Mouse (Mus musculus) hindbrain, embryonic 10.5 days (tissue): Measurements from ENCODE around the gene Fmnl3. TPM values are rescaled to one million over a fixed set of nuclear protein-coding genes. Genes with fewer than 3 reads are reported as not detected.
"Not testable (repeated sequence)": the region's sequence is repeated elsewhere in the genome, so short reads cannot be mapped to it uniquely, and the experiment has no call there.

ENCODE experiments used
- DNase-seq: peaks from one replicate; pipeline ENCODE4 v3.0.0-alpha.2; 2017; ENCODE audit warnings: low spot score
- H3K27ac ChIP-seq: fragments of 300-500 bp; sonication (generic); 2 replicates; pipeline ENCODE4 v1.5.1; 2016; ENCODE audit warnings: mild to moderate bottlenecking, moderate library complexity
- H3K27me3 ChIP-seq: fragments of 300-500 bp; sonication (generic); 2 replicates; pipeline ENCODE4 v1.6.1; 2016; ENCODE audit warnings: mild to moderate bottlenecking; ENCODE audit not compliant: poor library complexity, insufficient read depth, severe bottlenecking
- H3K36me3 ChIP-seq: fragments of 300-500 bp; sonication (generic); 2 replicates; pipeline ENCODE4 v1.6.1; 2016; ENCODE audit warnings: mild to moderate bottlenecking, moderate library complexity
- H3K4me1 ChIP-seq: fragments of 300-500 bp; sonication (generic); replicated peaks from 2 replicates; pipeline ENCODE4 v1.6.1; 2016; ENCODE audit warnings: mild to moderate bottlenecking
- H3K4me3 ChIP-seq: fragments of 300-500 bp; sonication (generic); 2 replicates; pipeline ENCODE4 v1.5.1; 2016; ENCODE audit warnings: mild to moderate bottlenecking, moderate library complexity
- H3K9me3 ChIP-seq: fragments of 300-500 bp; sonication (generic); 2 replicates; pipeline ENCODE4 v1.6.1; 2016; ENCODE audit warnings: mild to moderate bottlenecking, moderate library complexity
- WGBS: fragments of 180-500 bp; shearing (Covaris S2); methylation state at CpG from one replicate; pipeline ENCODE4 v1.1.7; 2016; 5-methylcytosine and 5-hydroxymethylcytosine counted together
- polyA plus RNA-seq: library from polyadenylated mRNA; unstranded; fragments of >200 nt; fragmentation: Nextera tagmentation; extraction: Ambion mirVana; gene quantifications from 2 replicates; pipeline ENCODE4 v1.2.1, GENCODE M21; 2016

Gene Fmnl3
- polyA plus RNA-seq, 1 experiment from 2014 or later, result 10.7 TPM

DNA sequence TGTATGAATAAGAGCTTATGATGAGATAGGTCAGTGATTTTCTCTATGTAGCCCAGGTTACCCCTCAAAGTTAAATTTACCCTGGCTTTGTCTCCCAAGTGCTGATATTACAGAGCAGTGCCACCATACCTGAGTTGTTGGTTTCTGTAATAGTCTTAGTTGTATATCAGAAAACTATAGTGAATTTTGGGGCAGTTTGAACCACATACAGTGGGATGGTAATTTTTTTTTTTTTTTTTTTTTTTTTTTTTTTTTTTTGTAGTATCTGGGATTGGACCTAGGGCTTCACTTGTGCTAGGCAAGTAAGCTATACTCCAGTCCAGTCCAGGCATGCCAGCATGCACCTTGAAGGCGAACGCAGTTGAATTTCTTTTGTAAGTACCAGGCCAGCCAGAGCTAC is 27.3 kb upstream of the Fmnl3 start:
- no peak for DNase-seq
- Histone ChIP-seq H3K4me1 (peaks cover 51% of the 10 kb centered on the region), H3K9me3 (no peaks in the 10 kb centered on the region), H3K36me3 (peaks cover 28% of the 10 kb centered on the region), H3K4me3 (no peak overlapping the region), H3K27ac (no peak overlapping the region), H3K27me3 (no peaks in the 10 kb centered on the region)
- WGBS, result 96% methylated on average over 2 of the region's 2 CpGs

DNA sequence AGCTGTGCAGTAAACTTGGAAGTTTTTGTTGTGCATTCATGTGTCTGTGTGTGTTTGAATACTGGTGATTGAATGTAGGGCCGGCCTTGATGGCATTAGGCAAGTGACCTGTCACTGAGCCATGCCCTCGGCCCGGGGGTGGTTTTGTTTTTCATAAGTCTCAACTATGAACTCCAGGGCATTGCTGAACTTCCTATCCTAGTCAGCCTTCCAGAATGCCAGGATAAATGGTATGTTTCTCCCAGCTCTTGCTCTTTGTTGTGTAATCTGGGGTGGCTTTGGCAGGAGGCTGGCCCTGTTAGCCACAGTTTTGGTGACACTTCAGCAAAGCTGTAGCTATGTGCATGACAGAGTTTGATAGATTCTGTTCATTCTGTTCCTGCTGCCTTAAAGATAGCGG is 26.6 kb upstream of the Fmnl3 start:
- Histone ChIP-seq H3K4me3 (no peak overlapping the region), H3K27me3 (no peaks in the 10 kb centered on the region), H3K4me1 (peaks cover 57% of the 10 kb centered on the region), H3K36me3 (peaks cover 20% of the 10 kb centered on the region), H3K27ac (no peak overlapping the region), H3K9me3 (no peaks in the 10 kb centered on the region)
- WGBS, result 83% methylated on average over 4 of the region's 4 CpGs
- no peak for DNase-seq

DNA sequence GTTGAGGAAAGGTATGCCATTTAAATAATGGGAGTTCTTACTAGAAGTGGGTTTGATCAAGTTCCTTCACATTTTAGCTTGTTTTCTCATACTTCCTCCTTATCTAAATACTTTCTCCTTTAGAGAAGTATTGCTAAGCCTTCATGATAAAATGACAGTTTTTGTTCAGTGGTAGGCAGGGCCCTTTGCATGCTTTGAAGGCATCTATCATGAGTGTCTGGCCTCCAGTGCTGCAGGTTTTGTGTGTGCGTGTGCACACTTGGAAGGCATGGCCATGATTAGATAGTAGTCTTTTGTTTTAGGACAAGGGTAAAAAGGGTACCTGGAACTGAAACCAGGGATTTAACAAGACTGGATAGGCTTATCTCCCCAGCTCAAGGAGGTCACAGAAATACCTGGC is 26.2 kb upstream of the Fmnl3 start:
- Histone ChIP-seq H3K36me3 (peaks cover 17% of the 10 kb centered on the region), H3K27me3 (no peaks in the 10 kb centered on the region), H3K9me3 (no peaks in the 10 kb centered on the region), H3K27ac (no peak overlapping the region), H3K4me3 (no peak overlapping the region), H3K4me1 (peaks cover 61% of the 10 kb centered on the region)
- DNase-seq, result no peak
- WGBS, result 83% methylated on average over 1 of the region's 1 CpGs

DNA sequence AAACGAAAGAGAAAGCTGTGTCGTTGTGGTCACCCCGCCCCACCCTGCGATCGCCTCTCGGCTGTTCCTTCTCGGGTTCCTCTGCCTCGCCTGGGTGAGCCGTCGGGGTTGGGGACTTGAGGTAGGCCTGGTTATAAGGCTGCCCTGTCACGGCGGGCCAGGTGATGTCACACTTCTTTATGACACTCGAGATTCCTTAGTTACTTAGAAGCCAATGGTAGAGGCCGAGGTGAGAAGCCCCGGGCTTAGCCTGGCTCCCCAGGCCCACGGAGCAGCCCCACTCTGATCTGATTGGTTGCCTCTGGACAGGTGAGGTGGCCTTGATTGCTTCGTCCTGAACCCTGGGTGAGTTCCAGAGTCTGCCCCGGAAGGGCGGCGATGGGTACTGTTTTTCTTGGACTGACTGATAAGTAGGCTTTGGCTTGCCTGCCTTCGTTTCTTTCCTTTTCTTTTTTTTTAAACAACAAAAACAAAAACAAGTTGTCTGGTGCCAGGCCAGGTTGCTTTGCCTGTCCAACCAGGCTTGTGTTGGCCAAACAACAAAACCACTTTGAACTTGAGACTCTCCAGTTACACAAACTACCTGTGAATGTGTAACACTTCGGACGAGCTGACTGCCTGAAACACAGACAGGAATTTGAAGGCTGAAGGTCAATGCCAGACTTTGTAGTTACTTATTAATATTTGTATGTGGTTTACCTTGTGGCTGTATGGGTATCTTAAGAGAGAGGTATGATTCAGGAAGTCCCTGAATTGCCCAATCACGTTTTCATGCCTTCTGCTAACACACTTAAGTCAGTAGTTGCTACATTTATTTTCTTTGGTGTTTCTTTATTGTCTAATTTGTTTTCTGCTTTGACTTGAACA is 23.3 kb upstream of the Fmnl3 start:
- no peak for DNase-seq
- Histone ChIP-seq H3K9me3 (no peaks in the 10 kb centered on the region), H3K27ac (peak overlapping the region; percentile 95), H3K36me3 (no peaks in the 10 kb centered on the region), H3K4me1 (peaks cover 53% of the 10 kb centered on the region), H3K27me3 (no peaks in the 10 kb centered on the region), H3K4me3 (peak overlapping the region; percentile 76)
- 13% methylated on average over 24 of the region's 24 CpGs for WGBS

DNA sequence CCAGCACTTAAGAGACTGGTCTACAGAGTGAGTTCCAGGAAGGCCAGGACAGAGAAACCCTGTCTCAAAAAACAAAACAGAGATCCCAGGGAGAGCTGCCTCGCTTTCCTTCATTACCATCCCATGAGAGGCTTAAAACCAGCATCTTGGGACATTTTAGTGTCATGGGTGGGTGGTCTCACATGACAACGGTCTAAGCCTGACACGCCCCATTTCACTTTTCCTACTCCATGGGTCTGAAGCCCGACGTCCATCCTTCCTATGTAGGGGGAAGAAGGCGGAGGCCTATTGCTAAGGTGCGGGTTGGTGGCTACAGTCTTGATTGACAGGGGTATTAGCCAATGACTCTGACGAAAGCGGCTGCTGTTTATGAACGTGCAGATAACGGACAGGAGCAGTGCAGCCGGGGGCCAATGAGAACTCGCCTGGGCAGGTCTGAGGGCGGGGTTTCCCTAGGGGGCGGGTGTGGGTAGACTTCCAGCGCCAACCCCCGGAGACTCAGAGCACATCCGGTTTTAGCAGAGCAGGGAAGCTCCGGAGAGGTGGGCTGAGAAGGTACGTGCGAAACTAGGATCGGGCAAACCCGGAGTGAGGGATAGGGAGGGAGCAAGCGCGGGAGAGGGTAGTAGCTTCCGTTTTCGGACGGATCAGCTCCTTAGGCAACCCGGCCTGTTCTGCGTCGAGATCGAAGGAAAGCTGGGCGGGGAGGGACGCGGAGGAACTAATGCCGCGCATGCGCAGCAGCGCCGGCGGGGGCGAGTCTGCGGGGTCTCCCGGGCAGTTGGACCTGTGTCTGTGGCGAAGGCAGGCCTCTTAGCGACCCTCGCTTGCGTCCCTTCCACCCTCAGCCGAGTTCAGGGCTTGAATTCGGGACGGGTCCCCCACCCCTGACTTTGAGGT is 22.5 kb upstream of the Fmnl3 start, which contains the start of gene Tmbim6:
Tmbim6 (plus strand) TSS at position 397 of the 900 bp plus-strand sequence.
- peak within 1 kb of the TSS; percentile 95 for H3K27ac ChIP-seq
- H3K9me3 ChIP-seq, result no peaks in the 10 kb centered on the region
- H3K36me3 ChIP-seq, result no peaks in the 10 kb centered on the region
- under 1% methylated on average over 51 of the region's 51 CpGs for WGBS
- H3K4me1 ChIP-seq, result peaks cover 49% of the 10 kb centered on the region
- DNase-seq, result peak; percentile 99
- peak within 1 kb of the TSS; percentile 76 for H3K4me3 ChIP-seq
- H3K27me3 ChIP-seq, result no peaks in the 10 kb centered on the region

DNA sequence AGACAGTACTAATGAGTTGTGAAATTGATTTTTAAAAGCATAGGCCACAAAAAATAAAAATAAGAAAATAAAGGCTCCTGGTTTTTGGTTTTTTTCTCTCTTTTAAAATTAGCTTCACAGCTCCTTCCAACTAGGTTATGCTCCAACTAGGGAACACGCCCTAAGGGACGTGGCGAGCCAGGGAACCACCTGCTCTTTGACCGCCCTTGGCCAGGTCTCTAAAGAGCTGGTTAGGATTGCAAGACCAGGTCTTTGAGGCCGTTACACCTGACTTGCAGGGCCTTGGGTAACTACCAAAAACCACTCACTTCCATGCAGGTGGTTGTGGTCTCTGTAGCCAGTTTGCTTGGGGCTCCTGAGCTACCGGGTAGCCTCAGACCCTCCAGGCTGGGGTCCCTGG is 21.7 kb upstream of the Fmnl3 start:
- DNase-seq, result no peak
- Histone ChIP-seq H3K4me1 (peaks cover 45% of the 10 kb centered on the region), H3K27ac (peak overlapping the region; percentile 95), H3K27me3 (no peaks in the 10 kb centered on the region), H3K36me3 (no peaks in the 10 kb centered on the region), H3K4me3 (peak overlapping the region; percentile 76), H3K9me3 (no peaks in the 10 kb centered on the region)
- WGBS, result 86% methylated on average over 6 of the region's 6 CpGs

DNA sequence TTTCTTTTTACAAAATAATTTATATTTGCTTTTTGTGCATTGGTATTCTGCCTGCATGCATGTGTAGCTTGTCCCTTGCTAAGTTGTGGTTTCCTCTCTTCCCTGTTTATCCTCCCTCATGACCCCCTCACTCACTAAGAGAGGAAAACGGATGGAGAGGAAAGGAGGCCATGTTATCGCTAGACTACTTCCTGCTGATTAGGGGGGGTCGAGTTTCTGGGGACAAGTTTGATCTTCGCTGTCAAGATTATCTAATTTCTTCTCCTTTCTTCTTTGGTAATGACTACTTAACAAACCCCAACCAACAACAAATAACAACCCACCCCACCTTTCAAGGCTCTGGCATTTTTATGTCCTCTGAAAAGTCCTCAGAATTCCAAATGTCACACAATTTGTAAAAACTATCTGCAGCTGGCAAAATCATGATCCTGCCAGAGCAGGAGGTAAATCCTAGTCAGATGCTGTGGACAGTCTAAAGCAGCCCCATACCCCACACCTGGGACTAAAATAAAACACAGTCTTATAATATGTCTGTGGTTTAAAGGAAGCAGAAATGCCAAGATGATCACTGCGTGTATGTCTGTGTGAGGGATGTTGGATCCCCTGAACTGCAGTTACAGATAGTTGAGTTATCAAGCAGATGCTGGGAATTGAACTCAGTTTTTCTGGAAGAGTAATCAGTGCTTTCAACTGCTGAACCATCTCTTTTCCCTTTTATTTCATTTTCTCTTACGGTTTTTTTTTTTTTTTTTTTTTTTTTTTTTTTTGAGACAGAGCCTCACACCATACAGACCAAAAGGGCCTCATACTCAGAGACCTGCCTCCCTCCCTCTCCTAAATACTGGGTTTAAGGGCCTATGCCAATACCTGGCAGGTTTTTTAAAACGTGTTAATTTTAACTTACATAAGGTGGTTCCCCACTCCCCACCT is 20.5 kb upstream of the Fmnl3 start:
- Histone ChIP-seq H3K36me3 (no peaks in the 10 kb centered on the region), H3K4me3 (no peak overlapping the region), H3K27ac (no peak overlapping the region), H3K27me3 (no peaks in the 10 kb centered on the region), H3K4me1 (peaks cover 33% of the 10 kb centered on the region), H3K9me3 (no peaks in the 10 kb centered on the region)
- 74% methylated on average over 7 of the region's 7 CpGs for WGBS
- no peak for DNase-seq

DNA sequence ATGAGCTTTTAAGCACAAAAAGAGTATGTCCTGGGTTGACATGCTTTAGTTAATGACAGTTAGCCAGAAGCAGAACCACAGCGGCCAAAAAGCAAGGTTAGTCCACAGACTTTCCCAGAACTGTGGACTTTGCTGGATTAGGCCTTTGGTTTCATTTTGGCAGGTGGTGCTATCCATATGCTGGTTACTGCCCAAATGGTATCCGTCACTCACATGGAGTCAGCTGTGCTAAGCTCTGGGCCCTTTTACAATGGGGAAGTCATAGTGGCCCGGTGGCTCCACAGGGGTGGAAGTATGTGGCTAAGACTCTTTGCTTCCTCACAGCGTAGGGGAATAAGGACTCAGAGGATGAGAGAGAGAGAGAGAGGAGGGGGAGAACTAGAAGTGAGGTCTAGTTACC is 17.7 kb upstream of the Fmnl3 start:
- no peaks in the 10 kb centered on the region for H3K9me3 ChIP-seq
- H3K27ac ChIP-seq, result no peak overlapping the region
- no peak overlapping the region for H3K4me3 ChIP-seq
- WGBS, result 77% methylated on average over 4 of the region's 4 CpGs
- peaks cover 10% of the 10 kb centered on the region for H3K4me1 ChIP-seq
- H3K36me3 ChIP-seq, result no peaks in the 10 kb centered on the region
- no peak for DNase-seq
- no peaks in the 10 kb centered on the region for H3K27me3 ChIP-seq

DNA sequence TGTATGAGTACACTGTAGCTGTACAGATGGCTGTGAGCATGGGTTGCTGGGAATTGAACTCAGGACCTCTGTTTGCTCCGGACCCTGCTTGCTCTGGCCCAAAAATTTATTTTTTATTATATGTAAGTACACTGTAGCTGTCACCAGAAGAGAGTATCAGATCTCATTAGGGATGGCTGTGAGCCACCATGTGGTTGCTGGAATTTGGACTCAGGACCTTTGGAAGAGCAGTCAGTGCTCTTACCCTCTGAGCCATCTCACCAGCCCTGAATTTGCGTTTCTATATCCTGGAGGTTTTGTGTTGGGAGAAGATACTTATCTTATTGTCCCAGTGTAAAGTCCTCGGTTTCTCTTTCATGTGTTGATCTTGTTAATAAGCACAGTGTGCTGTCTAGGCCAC is 16.5 kb upstream of the Fmnl3 start:
- H3K27ac ChIP-seq, result no peak overlapping the region
- no peak for DNase-seq
- WGBS, result 82% methylated on average over 3 of the region's 3 CpGs
- H3K36me3 ChIP-seq, result no peaks in the 10 kb centered on the region
- H3K9me3 ChIP-seq, result no peaks in the 10 kb centered on the region
- no peak overlapping the region for H3K4me3 ChIP-seq
- peaks cover 3% of the 10 kb centered on the region; the same call in 1 of the 2 replicates for H3K4me1 ChIP-seq
- H3K27me3 ChIP-seq, result no peaks in the 10 kb centered on the region

DNA sequence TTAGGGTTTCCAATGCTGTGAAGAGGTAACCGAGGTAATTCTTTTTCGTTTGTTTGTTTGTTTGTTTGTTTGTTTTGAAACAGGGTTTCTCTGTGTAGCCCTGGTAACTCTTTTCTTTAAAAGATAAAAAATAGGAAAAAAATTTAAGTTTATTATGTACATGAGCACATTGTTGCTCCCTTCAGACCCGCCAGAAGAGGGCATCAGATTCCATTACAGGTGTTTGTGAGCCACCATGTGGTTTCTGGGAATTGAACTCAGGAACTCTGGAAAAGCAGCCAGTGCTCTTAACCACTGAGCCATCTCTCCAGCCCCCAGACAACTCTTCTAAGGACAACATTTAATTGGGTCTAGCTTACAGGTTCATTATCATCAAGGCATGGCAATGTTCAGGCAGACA is 15.8 kb upstream of the Fmnl3 start:
- not testable (repeated sequence) for H3K9me3 ChIP-seq, H3K27me3 ChIP-seq, H3K4me3 ChIP-seq, H3K36me3 ChIP-seq, H3K27ac ChIP-seq, DNase-seq, H3K4me1 ChIP-seq
- WGBS, result 69% methylated on average over 3 of the region's 3 CpGs

DNA sequence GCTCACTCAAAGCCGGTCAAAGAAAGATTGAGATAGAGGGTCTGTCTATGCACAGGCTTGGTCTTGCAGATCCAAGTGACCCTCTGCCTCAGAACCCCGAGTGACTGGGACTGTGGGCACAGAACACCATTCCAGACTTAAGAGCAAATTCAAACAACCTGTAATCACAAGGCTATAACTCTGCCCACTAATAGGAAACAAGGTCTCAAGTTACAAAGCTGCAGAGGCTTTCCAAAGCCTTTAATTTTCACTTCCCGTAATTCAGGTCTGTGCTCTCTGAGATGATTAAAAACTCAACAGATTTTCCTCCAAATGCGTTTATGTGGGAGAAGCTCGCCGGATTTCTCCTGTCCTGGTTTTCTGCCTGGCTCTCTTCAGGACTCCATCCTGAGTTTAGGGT is 13.8 kb upstream of the Fmnl3 start:
- Histone ChIP-seq H3K27me3 (no peaks in the 10 kb centered on the region), H3K4me1 (no peaks in the 10 kb centered on the region), H3K27ac (no peak overlapping the region), H3K9me3 (no peaks in the 10 kb centered on the region), H3K36me3 (no peaks in the 10 kb centered on the region), H3K4me3 (no peak overlapping the region)
- 72% methylated on average over 6 of the region's 6 CpGs for WGBS
- DNase-seq, result no peak

DNA sequence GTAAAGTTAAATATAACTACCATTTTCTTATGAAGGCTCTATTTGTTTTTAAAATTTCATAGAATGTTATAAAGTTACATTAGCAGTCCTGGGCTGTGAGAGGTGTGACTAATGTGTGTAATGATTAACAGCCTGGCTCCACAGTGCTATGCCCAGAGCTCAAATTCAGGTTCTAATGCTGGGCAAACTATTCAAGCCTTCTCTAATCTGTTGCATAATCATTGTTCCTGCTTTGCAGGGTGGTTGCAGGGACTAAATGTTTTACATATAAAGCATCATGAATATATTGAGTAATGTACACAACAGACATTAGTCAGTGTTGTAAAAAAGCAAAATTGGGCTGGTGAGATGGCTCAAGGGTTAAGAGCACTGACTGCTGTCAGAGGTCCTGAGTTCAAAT is 12.6 kb upstream of the Fmnl3 start:
- H3K27ac ChIP-seq, result no peak overlapping the region
- no peak for DNase-seq
- no peaks in the 10 kb centered on the region for H3K27me3 ChIP-seq

More for the DNA sequence above, 12.6 kb upstream of the Fmnl3 start:
- Histone ChIP-seq H3K4me3 (no peak overlapping the region), H3K9me3 (0 out of 2 replicates have a peak, but pooled peaks cover 4% of the 10 kb centered on the region), H3K4me1 (no peaks in the 10 kb centered on the region), H3K36me3 (no peaks in the 10 kb centered on the region)
